Mouse (Mus musculus) heart, postnatal 0 days (tissue): Measurements from ENCODE around the gene Odf3. TPM values are rescaled to one million over a fixed set of nuclear protein-coding genes. Genes with fewer than 3 reads are reported as not detected.

Experiments used
- ATAC-seq: fragments of 200-750 bp; cut with Nextera tagmentation; 2 replicates; pipeline ENCODE4 v1.8.0; 2017; ENCODE audit warnings: low read depth, moderate number of reproducible peaks, moderate library complexity; ENCODE audit not compliant: insufficient read depth
- DNase-seq: peaks from one replicate; pipeline ENCODE4 v3.0.0-alpha.2; 2016; ENCODE audit warnings: low spot score
- H3K27ac ChIP-seq: fragments of 300-500 bp; sonication (generic); 2 replicates; pipeline ENCODE4 v1.5.1; 2014; ENCODE audit warnings: low read depth, mild to moderate bottlenecking
- H3K27me3 ChIP-seq: fragments of 300-500 bp; sonication (generic); 2 replicates; pipeline ENCODE4 v1.6.1; 2014; ENCODE audit warnings: low read length, mixed read lengths; ENCODE audit not compliant: control insufficient read depth, insufficient read depth
- H3K36me3 ChIP-seq: fragments of 300-500 bp; sonication (generic); replicated peaks from 2 replicates; pipeline ENCODE4 v1.6.1; 2014; ENCODE audit warnings: low read length, mixed read lengths; ENCODE audit not compliant: control insufficient read depth, insufficient read depth
- H3K4me1 ChIP-seq: fragments of 300-500 bp; sonication (generic); 2 replicates; pipeline ENCODE4 v1.6.1; 2014; ENCODE audit warnings: antibody characterized with exemption; ENCODE audit not compliant: control insufficient read depth, insufficient read depth
- H3K4me2 ChIP-seq: fragments of 300-500 bp; sonication (generic); 2 replicates; pipeline ENCODE4 v1.6.1; 2014; ENCODE audit warnings: low read depth, mild to moderate bottlenecking, low read length, moderate library complexity
- H3K4me3 ChIP-seq: fragments of 300-500 bp; sonication (generic); 2 replicates; pipeline ENCODE4 v1.5.1; 2014; ENCODE audit warnings: low read depth, low read length
- H3K9ac ChIP-seq: fragments of 300-500 bp; sonication (generic); replicated peaks from 2 replicates; pipeline ENCODE4 v1.6.1; 2014; ENCODE audit warnings: low read depth, low read length, mixed read lengths
- H3K9me3 ChIP-seq: fragments of 300-500 bp; sonication (generic); replicated peaks from 2 replicates; pipeline ENCODE4 v1.6.1; 2016; ENCODE audit warnings: low read length; ENCODE audit not compliant: control insufficient read depth
- CTCF ChIP-seq: IDR thresholded peaks from 2 replicates; pipeline ENCODE4 v1.5.1; 2016; ENCODE audit warnings: antibody characterized with exemption, control low read depth, low read depth
- EP300 ChIP-seq: IDR thresholded peaks from 2 replicates; pipeline ENCODE4 v1.6.1; 2016; ENCODE audit warnings: antibody characterized with exemption, low read depth
- WGBS: fragments of 180-500 bp; shearing (Covaris S2); extraction: QIAGEN DNeasy Blood & Tissue Kit; methylation state at CpG from one replicate; pipeline ENCODE4 v1.1.7; 2014; 5-methylcytosine and 5-hydroxymethylcytosine counted together
- polyA plus RNA-seq: library from polyadenylated mRNA; unstranded; fragments of >200 nt; fragmentation: Nextera tagmentation; extraction: Ambion mirVana; gene quantifications from 2 replicates; pipeline ENCODE4 v1.2.1, GENCODE M21; 2015
- total RNA-seq: library from RNA; depleted of rRNA; stranded (reverse); fragments of >200 nt; gene quantifications from 2 replicates; pipeline ENCODE4 v1.2.3, GENCODE M21; 2014; ENCODE audit warnings: low replicate concordance; rRNA removed

The Odf3 gene
- total RNA-seq (not detected in 2 replicates), polyA plus RNA-seq (not detected in 2 replicates)

DNA sequence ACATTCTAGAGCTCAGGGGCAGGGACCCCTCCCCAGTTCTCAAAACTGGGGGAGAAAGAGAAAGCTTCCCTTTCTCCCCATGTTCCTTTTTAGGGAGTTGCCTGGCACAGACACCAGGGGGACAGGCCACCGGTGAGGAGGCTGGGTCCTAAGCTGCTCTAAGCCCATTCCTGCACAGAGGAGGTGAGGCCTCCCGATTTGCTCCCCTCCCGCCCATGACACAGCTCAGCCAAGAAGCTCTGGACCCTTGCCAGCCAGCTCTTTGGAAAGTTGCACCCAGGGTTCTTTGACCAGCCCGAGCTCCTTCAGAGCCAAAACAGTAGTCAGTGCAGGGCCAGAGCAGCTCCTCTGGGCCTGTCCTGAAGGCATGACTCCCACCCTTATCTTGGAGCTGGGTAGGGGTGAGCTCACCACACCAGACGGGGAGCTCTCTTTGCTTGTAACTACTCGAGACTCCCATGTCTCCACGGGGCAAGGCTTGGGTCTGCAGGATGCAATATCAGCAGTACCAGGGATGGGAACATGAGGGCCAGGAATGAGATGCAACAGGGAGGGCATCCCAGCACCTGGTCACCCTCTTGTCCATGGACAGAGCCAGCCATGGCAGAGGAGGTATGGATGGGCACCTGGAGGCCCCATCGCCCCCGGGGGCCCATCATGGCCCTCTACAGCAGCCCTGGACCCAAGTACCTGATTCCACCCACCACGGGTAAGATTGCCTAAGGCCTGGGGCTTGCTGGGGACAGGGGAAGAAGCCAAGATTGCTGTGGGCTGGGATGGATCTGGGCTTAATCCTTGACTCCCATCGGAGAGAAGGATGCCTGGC, at the start of gene Odf3:
TSS of gene Odf3 (plus strand) at position 51 of the 826 bp plus-strand sequence.
- WGBS, result 40% methylated on average over 11 of the region's 11 CpGs
- no peak for TF ChIP-seq EP300
- no peak for TF ChIP-seq CTCF
- Histone ChIP-seq H3K36me3 (peaks cover 16% of the 10 kb centered on the region), H3K9me3 (no peaks in the 10 kb centered on the region), H3K27me3 (peaks cover 2% of the 10 kb centered on the region; the same call in 1 of the 2 replicates), H3K9ac (no peak within 1 kb of the TSS), H3K27ac (no peak within 1 kb of the TSS), H3K4me3 (no peak within 1 kb of the TSS), H3K4me2 (no peak within 1 kb of the TSS), H3K4me1 (no peaks in the 10 kb centered on the region)
- ATAC-seq (no peak), DNase-seq (no peak)

GRCm38 (mm10) chr7:140798212-140798611, 49.4 kb upstream of the Odf3 start:
- no peaks in the 10 kb centered on the region for H3K36me3 ChIP-seq
- no peaks in the 10 kb centered on the region for H3K4me1 ChIP-seq
- H3K4me3 ChIP-seq, result no peak overlapping the region
- H3K9me3 ChIP-seq, result no peaks in the 10 kb centered on the region
- TF ChIP-seq CTCF, result no peak
- no peak for TF ChIP-seq EP300
- no peak for DNase-seq
- no peak overlapping the region for H3K9ac ChIP-seq
- no peaks in the 10 kb centered on the region for H3K27me3 ChIP-seq
- no peak overlapping the region for H3K4me2 ChIP-seq
- H3K27ac ChIP-seq, result no peak overlapping the region
- no peak for ATAC-seq
- WGBS, result 44% methylated on average over 2 of the region's 2 CpGs

DNA sequence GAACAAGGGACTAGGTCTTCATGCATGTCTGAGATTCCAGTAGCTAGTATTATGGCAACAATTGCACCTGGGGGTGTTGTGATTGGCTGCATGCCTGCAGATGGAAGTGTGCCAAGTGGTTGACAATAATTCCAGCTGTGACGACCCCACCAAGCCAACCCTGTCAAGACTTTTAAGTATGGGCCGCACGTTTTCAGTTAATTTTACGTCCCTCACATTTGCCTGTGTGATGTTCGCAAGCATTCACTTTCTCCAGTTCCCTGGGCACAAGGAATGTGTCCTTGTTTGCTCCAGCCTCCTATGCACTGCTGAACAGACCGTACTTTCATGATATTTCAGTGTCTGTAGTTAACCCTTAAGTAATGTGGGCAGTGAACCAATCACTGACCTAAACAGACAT, 45.0 kb upstream of the Odf3 start:
- Histone ChIP-seq H3K36me3 (no peaks in the 10 kb centered on the region), H3K27ac (no peak overlapping the region), H3K27me3 (no peaks in the 10 kb centered on the region), H3K9ac (no peak overlapping the region), H3K4me2 (no peak overlapping the region), H3K4me1 (no peaks in the 10 kb centered on the region), H3K4me3 (no peak overlapping the region), H3K9me3 (no peaks in the 10 kb centered on the region)
- 68% methylated on average over 6 of the region's 6 CpGs for WGBS
- DNase-seq, result no peak
- TF ChIP-seq CTCF, result no peak
- TF ChIP-seq EP300, result no peak
- ATAC-seq, result no peak

DNA sequence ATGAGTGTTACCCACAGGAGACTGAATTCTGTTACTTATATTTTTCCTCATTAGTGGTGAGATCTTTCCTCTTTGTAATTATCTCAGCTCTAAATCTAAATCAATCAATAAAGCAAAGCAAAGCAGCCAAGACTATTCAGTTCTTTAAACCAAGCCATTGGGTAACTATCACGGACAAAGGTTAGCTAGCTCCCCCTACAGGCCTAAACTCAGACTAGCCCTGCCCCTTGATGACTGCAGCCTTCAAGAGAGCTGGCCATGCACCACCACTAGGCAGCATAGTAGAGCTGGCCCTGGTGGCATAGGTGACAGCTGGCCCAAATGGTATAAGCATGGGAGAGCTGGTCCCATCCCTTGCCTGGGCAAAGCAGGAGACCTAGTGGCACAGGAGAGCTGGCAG, 41.9 kb upstream of the Odf3 start:
- H3K9me3 ChIP-seq, result no peaks in the 10 kb centered on the region
- H3K4me1 ChIP-seq, result no peaks in the 10 kb centered on the region
- no peaks in the 10 kb centered on the region for H3K36me3 ChIP-seq
- H3K4me3 ChIP-seq, result no peak overlapping the region
- ATAC-seq (no peak), DNase-seq (no peak)
- TF ChIP-seq CTCF (peak; percentile 44), EP300 (no peak)
- no peak overlapping the region for H3K9ac ChIP-seq
- H3K27me3 ChIP-seq, result no peaks in the 10 kb centered on the region
- no peak overlapping the region for H3K4me2 ChIP-seq
- H3K27ac ChIP-seq, result no peak overlapping the region
- WGBS, result 18% methylated on average over 1 of the region's 1 CpGs

- 89% methylated on average over 6 of the region's 6 CpGs for WGBS
- Histone ChIP-seq H3K4me1 (no peaks in the 10 kb centered on the region), H3K27me3 (no peaks in the 10 kb centered on the region), H3K36me3 (peaks cover 13% of the 10 kb centered on the region; the same call in 1 of the 2 replicates), H3K9me3 (no peaks in the 10 kb centered on the region), H3K9ac (no peak overlapping the region), H3K4me3 (no peak overlapping the region), H3K27ac (no peak overlapping the region), H3K4me2 (no peak overlapping the region)
- ATAC-seq, result no peak
- TF ChIP-seq EP300, result no peak
- no peak for TF ChIP-seq CTCF
- no peak for DNase-seq
Observed at GRCm38 (mm10) chr7:140810496-140810895, 37.1 kb upstream of the Odf3 start.
